Mouse (Mus musculus) forebrain, embryonic 14.5 days (tissue): ENCODE results near the gene Best2. TPM values are rescaled to one million over a fixed set of nuclear protein-coding genes. Genes with fewer than 3 reads are reported as not detected.

Source experiments
- ATAC-seq: fragments of 200-750 bp; cut with Nextera tagmentation; 2 replicates; pipeline ENCODE4 v1.8.0; 2017; ENCODE audit warnings: mild to moderate bottlenecking, moderate library complexity
- DNase-seq: peaks from one replicate; pipeline ENCODE4 v3.0.0-alpha.2; 2015; ENCODE audit warnings: low spot score
- H3K27ac ChIP-seq: fragments of 300-500 bp; sonication (generic); 2 replicates; pipeline ENCODE4 v1.5.1; 2014; ENCODE audit warnings: low read depth, mild to moderate bottlenecking, control low read depth, low read length, moderate library complexity
- H3K27me3 ChIP-seq: fragments of 300-500 bp; sonication (generic); replicated peaks from 2 replicates; pipeline ENCODE4 v1.6.1; 2014; ENCODE audit warnings: low read length, control low read depth, mixed read lengths; ENCODE audit not compliant: control insufficient read depth, insufficient read depth
- H3K36me3 ChIP-seq: fragments of 300-500 bp; sonication (generic); 2 replicates; pipeline ENCODE4 v1.6.1; 2014; ENCODE audit warnings: low read length, control low read depth; ENCODE audit not compliant: control insufficient read depth, insufficient read depth
- H3K4me1 ChIP-seq: fragments of 300-500 bp; sonication (generic); 2 replicates; pipeline ENCODE4 v1.6.1; 2014; ENCODE audit warnings: antibody characterized with exemption, low read length, control low read depth; ENCODE audit not compliant: control insufficient read depth, insufficient read depth
- H3K4me2 ChIP-seq: fragments of 300-500 bp; sonication (generic); 2 replicates; pipeline ENCODE4 v1.6.1; 2014; ENCODE audit warnings: mild to moderate bottlenecking, control low read depth, low read length
- H3K4me3 ChIP-seq: fragments of 300-500 bp; sonication (generic); 2 replicates; pipeline ENCODE4 v1.5.1; 2014; ENCODE audit warnings: low read depth, low read length, control low read depth
- H3K9ac ChIP-seq: fragments of 300-500 bp; sonication (generic); 2 replicates; pipeline ENCODE4 v1.6.1; 2014; ENCODE audit warnings: mild to moderate bottlenecking, low read length, control low read depth, moderate library complexity
- H3K9me3 ChIP-seq: fragments of 300-500 bp; sonication (generic); replicated peaks from 2 replicates; pipeline ENCODE4 v1.6.1; 2016; ENCODE audit warnings: low read length, control low read depth, mixed read lengths; ENCODE audit not compliant: control insufficient read depth
- whole genome bisulfite sequencing: fragments of 180-500 bp; shearing (Covaris S2); extraction: QIAGEN DNeasy Blood & Tissue Kit; methylation state at CpG from one replicate; pipeline ENCODE4 v1.1.7; 2014; 5-methylcytosine and 5-hydroxymethylcytosine counted together
- polyA plus RNA-seq: library from polyadenylated mRNA; unstranded; fragments of >200 nt; fragmentation: Nextera tagmentation; extraction: Ambion mirVana; gene quantifications from 2 replicates; pipeline ENCODE4 v1.2.1, GENCODE M21; 2014

The Best2 gene
- polyA plus RNA-seq, 1 experiment from 2014 or later, result not detected

- no peaks in the 10 kb centered on the region for H3K9me3 ChIP-seq
- DNase-seq (no peak), ATAC-seq (peak; percentile 49)
- H3K27ac ChIP-seq, result peak overlapping the region; percentile 71
- peak overlapping the region; percentile 87 for H3K4me2 ChIP-seq
- no peaks in the 10 kb centered on the region for H3K27me3 ChIP-seq
- peaks cover 19% of the 10 kb centered on the region; the same call in 1 of the 2 replicates for H3K4me1 ChIP-seq
- peak overlapping the region; percentile 80 for H3K4me3 ChIP-seq
- WGBS, result 0% methylated on average over 9 of the region's 9 CpGs
- peak overlapping the region; percentile 67 for H3K9ac ChIP-seq
- H3K36me3 ChIP-seq, result peaks cover 33% of the 10 kb centered on the region
Measured at GRCm38 (mm10) chr8:85036381-85036717, 22.0 kb upstream of the Best2 start.

GRCm38 (mm10) chr8:85035728-85036310 is 21.5 kb upstream of the Best2 start:
- Histone ChIP-seq H3K9ac (peak overlapping the region; percentile 67), H3K27ac (peak overlapping the region; percentile 71), H3K4me2 (peak overlapping the region; percentile 87), H3K4me3 (peak overlapping the region; percentile 80), H3K27me3 (no peaks in the 10 kb centered on the region), H3K36me3 (peaks cover 33% of the 10 kb centered on the region), H3K4me1 (peaks cover 19% of the 10 kb centered on the region; the same call in 1 of the 2 replicates), H3K9me3 (no peaks in the 10 kb centered on the region)
- 3% methylated on average over 15 of the region's 15 CpGs for whole genome bisulfite sequencing
- DNase-seq (peak; percentile 23), ATAC-seq (0 out of 2 replicates have a peak, but pooled peaks have one; percentile 0)

DNA sequence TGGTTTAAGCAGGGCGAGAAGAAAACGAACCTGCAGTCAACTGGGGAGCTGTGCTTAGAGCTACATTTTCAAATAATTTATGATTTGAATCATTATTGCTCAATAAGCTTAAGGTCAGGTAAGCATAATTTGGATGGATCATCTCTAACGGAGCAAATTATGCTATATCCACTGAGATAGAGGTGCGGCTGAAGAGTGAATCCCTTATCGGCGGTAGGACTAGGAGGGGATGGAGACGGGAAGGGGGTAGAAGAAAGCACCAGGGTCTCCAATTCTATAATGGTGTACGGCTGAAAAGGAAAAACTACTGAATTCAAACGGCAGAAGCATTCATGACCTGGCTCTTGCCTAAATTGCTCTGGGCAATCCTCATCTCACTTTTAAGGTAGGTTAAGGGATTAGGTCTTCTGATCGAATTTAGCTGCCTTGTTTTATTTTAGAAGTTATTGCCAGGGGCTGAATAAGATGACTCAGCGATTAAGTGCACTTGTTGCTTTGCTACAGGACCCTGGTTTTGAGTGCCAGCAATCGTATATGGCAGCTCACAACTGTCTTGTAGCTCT is 20.9 kb upstream of the Best2 start:
- Histone ChIP-seq H3K9ac (peak overlapping the region; percentile 67), H3K27ac (no peak overlapping the region), H3K9me3 (no peaks in the 10 kb centered on the region), H3K27me3 (no peaks in the 10 kb centered on the region), H3K36me3 (peaks cover 33% of the 10 kb centered on the region), H3K4me1 (peaks cover 19% of the 10 kb centered on the region; the same call in 1 of the 2 replicates), H3K4me2 (peak overlapping the region; percentile 87), H3K4me3 (peak overlapping the region; percentile 80)
- no peak for ATAC-seq
- 7% methylated on average over 12 of the region's 12 CpGs for WGBS
- DNase-seq, result no peak

DNA sequence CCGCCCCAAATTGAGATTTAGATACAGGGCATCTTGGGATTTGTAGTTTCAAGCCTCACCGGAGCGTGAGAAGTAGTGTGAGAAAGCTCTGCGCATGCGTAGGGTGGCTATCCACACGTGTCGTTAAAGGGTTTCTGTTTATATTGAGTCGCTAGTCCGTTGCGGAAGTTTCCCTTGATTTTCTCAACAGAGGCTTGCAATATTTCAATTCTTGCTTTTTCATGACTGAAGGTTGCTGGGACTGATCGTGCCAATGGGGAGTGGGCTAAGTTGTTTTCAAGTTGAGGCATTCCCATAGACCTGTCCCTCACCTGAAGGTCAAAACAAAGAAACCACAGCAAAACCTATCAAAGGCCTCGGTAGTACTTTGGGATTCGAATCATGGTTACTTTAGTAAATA is 20.4 kb upstream of the Best2 start:
- WGBS, result 2% methylated on average over 12 of the region's 13 CpGs
- peak; percentile 93 for DNase-seq

GRCm38 (mm10) chr8:85033867-85034266 is 19.5 kb upstream of the Best2 start:
- WGBS, result 67% methylated on average over 1 of the region's 1 CpGs
- no peak overlapping the region for H3K4me3 ChIP-seq
- H3K27ac ChIP-seq, result no peak overlapping the region
- H3K4me2 ChIP-seq, result no peak overlapping the region
- H3K9me3 ChIP-seq, result no peaks in the 10 kb centered on the region
- DNase-seq, result no peak
- peaks cover 39% of the 10 kb centered on the region for H3K36me3 ChIP-seq
- no peak for ATAC-seq
- peaks cover 21% of the 10 kb centered on the region for H3K4me1 ChIP-seq
- H3K9ac ChIP-seq, result no peak overlapping the region
- H3K27me3 ChIP-seq, result no peaks in the 10 kb centered on the region

More for the DNA sequence above, 20.4 kb upstream of the Best2 start:
- Histone ChIP-seq H3K4me1 (peaks cover 19% of the 10 kb centered on the region; the same call in 1 of the 2 replicates), H3K9ac (peak overlapping the region; percentile 67; the same call in 1 of the 2 replicates), H3K4me2 (peak overlapping the region; percentile 87), H3K36me3 (peaks cover 36% of the 10 kb centered on the region), H3K9me3 (no peaks in the 10 kb centered on the region), H3K4me3 (peak overlapping the region; percentile 80), H3K27ac (no peak overlapping the region), H3K27me3 (no peaks in the 10 kb centered on the region)
- no peak for ATAC-seq

DNA sequence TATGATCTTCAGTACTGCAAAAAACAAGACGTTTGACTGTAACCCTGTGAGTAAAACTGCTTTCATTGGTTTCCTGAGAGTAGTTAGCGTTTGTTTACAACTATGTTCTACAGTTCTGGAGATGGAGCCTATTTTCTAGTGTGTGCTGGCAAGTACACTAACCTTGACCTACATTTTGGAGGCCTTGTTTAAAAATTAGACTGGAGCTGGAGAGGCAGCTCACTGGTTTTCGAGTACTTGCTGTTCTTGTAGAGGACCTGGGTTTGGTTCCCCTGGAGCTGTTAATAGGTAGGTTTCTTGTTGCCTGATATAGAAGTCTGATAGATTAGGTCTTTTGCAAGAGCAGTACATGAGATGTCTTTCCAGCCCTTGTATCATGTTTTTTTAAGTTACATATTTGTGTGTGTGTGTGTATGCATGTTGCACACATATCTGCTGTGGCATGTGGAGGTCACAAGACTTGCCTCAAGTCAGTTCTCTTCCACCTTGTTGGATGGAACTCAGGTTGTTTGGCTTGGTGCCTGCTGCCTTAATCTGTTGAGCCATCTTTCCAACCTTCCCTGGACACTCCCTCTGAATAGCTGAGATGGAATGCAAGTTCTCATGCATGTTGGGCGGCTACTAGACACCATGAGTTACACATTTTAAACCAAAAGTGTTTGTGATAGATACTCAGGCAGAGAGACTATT is 18.4 kb upstream of the Best2 start:
- 87% methylated on average over 4 of the region's 4 CpGs for WGBS
- Histone ChIP-seq H3K4me2 (no peak overlapping the region), H3K9ac (no peak overlapping the region), H3K4me3 (no peak overlapping the region), H3K4me1 (peaks cover 24% of the 10 kb centered on the region), H3K36me3 (peaks cover 39% of the 10 kb centered on the region), H3K9me3 (no peaks in the 10 kb centered on the region), H3K27ac (no peak overlapping the region), H3K27me3 (no peaks in the 10 kb centered on the region)
- ATAC-seq, result no peak
- no peak for DNase-seq

DNA sequence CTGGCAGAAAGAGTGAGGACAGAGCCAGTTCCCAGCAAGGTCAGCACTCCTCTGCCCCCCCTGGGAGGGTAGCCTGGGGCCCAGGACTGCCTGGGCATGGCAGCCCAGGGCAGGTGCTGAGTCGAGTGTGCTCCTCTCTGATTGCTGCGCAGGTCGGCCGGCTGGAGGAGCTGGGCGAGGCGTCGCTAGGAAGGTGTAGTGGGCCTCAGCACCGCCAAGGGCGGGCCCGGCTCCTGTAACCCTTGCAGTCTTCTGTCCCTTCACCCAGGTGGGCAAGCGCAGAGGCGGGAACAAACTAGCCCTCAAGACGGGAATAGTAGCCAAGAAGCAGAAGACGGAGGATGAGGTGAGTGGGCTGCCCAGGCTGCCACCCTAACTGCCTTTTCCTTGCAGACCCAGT is 14.9 kb upstream of the Best2 start:
- ATAC-seq, result no peak
- H3K4me2 ChIP-seq, result peak overlapping the region; percentile 92; the same call in 1 of the 2 replicates
- peaks cover 39% of the 10 kb centered on the region for H3K36me3 ChIP-seq

DNA sequence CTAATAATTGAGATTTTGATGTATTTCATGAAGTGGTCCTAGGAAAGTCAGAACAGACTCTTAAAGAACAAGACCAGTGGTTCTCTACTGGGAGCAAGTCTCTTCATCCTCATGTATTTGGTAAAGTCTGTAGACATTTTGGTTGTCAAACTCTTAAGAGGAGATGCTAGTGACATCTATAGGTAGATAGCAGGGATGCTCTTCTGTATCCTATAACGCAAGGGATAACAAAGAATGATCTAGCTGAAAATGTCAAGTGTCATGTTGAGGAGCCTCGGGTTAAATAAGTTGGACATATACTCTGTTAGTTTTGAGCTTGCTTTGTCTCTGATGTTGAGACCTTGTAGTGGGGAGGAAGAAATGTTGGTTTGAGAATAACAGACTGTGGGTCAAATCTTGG is 13.6 kb upstream of the Best2 start:
- H3K4me2 ChIP-seq, result peak overlapping the region; percentile 92
- peak overlapping the region; percentile 99 for H3K9ac ChIP-seq
- H3K27ac ChIP-seq, result no peak overlapping the region
- peaks cover 45% of the 10 kb centered on the region for H3K36me3 ChIP-seq
- peak overlapping the region; percentile 97 for H3K4me3 ChIP-seq
- no peak for ATAC-seq
- no peaks in the 10 kb centered on the region for H3K9me3 ChIP-seq
- whole genome bisulfite sequencing, result 31% methylated on average over 2 of the region's 2 CpGs
- DNase-seq, result peak; percentile 22
- no peaks in the 10 kb centered on the region for H3K27me3 ChIP-seq
- H3K4me1 ChIP-seq, result peaks cover 25% of the 10 kb centered on the region

More for the DNA sequence above, 14.9 kb upstream of the Best2 start:
- no peak overlapping the region for H3K4me3 ChIP-seq
- 93% methylated on average over 14 of the region's 14 CpGs for WGBS
- H3K27ac ChIP-seq, result no peak overlapping the region
- H3K4me1 ChIP-seq, result peaks cover 21% of the 10 kb centered on the region
- H3K9ac ChIP-seq, result peak overlapping the region; percentile 99; the same call in 1 of the 2 replicates
- H3K27me3 ChIP-seq, result no peaks in the 10 kb centered on the region
- DNase-seq, result no peak
- H3K9me3 ChIP-seq, result no peaks in the 10 kb centered on the region

- Histone ChIP-seq H3K4me2 (peak overlapping the region; percentile 92), H3K27me3 (no peaks in the 10 kb centered on the region), H3K4me1 (peaks cover 25% of the 10 kb centered on the region), H3K9me3 (no peaks in the 10 kb centered on the region), H3K9ac (peak overlapping the region; percentile 99), H3K27ac (peak overlapping the region; percentile 86), H3K4me3 (peak overlapping the region; percentile 97), H3K36me3 (peaks cover 43% of the 10 kb centered on the region)
- DNase-seq (peak; percentile 15), ATAC-seq (no peak)
- WGBS, result 1% methylated on average over 13 of the region's 13 CpGs
Measured at GRCm38 (mm10) chr8:85027516-85027855, 13.2 kb upstream of the Best2 start.
